Mouse (Mus musculus): ENCODE data around the gene Gm6034. TPM values are rescaled to one million over a fixed set of nuclear protein-coding genes. Genes with fewer than 3 reads are reported as not detected.
"Not testable (repeated sequence)": the region's sequence is repeated elsewhere in the genome, so short reads cannot be mapped to it uniquely, and the experiment has no call there.

Gene Gm6034
- polyA plus RNA-seq, 1 experiment from 2014 or later = not detected

DNA sequence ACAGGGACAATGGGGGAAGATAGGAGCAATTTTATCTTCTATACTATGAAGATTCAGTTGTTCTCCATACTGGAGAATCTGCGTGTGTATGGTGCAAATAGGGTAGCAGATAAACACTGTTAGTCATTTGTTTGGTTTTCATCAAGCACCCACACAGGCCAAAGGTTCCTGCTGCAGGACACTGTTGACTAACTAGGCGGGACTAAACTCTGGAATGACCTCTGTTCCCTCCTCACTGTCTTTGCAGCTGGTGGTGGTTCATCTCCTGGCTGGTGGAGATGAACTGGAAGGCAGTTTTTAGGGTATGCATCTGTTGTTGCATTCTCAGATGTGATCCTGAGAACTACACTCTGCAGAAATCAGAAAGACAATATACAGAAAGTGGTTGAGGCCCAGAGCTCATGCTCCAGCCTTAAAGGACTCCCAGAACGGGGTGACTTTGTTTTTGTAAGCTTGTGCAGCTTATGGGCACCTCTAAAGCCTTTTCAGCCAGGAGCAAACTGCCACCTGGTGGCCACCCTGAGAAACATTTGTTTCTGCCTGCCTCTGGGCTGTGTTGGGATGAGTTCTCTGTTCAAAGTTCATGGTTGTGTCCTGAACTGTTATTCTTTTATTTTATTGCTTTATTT lies 7.6 kb upstream of the Gm6034 start:
- H3K36me3 ChIP-seq (ENCODE audit: insufficient read depth, low read length); H3K4me1 ChIP-seq (ENCODE audit: insufficient read depth, low read depth, low read length); H3K27ac ChIP-seq (ENCODE audit: low read length); H3K9me3 ChIP-seq (ENCODE audit: low read length); H3K27me3 ChIP-seq (replicated peaks; ENCODE audit: insufficient read depth, low read length); H3K4me3 ChIP-seq (ENCODE audit: low read depth, low read length); H3K9ac ChIP-seq (replicated peaks; ENCODE audit: low read depth); H3K4me2 ChIP-seq (replicated peaks; ENCODE audit: low read depth, low read length): not testable (repeated sequence)
- TF ChIP-seq CTCF (IDR thresholded peaks at IDR 0.05) = peak; percentile 66
- WGBS = 27% methylated on average over 3 of the region's 3 CpGs
- DNase-seq (ENCODE audit: low spot score) (peak; percentile 69), ATAC-seq (peak; percentile 47)

DNA sequence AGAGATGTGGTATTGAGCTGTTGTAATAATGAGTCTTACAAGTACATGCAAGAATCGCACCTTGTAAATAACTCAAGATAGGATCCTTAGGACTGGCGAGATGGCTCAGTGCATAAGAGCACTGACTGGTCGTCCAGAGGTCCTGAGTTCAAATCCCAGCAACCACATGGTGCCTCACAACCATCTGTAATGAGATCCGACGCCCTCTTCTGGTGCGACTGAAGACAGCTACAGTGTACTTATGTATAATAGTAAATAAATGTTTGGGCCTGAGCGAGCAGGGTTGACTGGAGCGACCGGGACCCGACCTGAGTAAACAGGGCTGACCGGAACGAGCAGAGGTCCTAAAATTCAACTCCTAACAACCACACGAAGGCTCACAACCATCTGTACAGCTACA lies 6.6 kb upstream of the Gm6034 start:
- not testable (repeated sequence) for H3K4me1 ChIP-seq (ENCODE audit: insufficient read depth, low read depth, low read length); H3K4me3 ChIP-seq (ENCODE audit: low read depth, low read length); DNase-seq (ENCODE audit: low spot score); H3K27ac ChIP-seq (ENCODE audit: low read length); H3K9me3 ChIP-seq (ENCODE audit: low read length); H3K36me3 ChIP-seq (ENCODE audit: insufficient read depth, low read length); H3K9ac ChIP-seq (replicated peaks; ENCODE audit: low read depth); ATAC-seq; H3K4me2 ChIP-seq (replicated peaks; ENCODE audit: low read depth, low read length); H3K27me3 ChIP-seq (replicated peaks; ENCODE audit: insufficient read depth, low read length)
- WGBS = 76% methylated on average over 13 of the region's 13 CpGs

DNA sequence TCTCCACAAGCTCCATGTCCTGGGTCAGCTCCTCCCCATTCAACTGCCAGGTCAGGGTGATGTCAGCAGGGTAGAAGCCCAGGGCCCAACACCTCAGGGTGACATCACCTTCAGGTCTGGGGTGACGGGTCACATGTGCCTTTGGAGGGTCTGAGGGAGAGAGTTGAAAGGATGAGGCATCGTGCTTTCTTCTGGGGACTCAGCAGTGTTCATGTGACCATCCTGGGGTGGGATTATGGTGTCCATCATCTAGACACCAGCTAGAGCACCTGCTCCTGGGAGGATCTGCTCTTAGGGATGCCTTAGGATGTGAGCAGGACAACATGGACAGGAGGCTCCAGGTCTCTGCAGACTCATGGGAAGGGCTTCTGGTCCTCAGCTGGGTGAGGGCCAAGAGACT lies 2.2 kb upstream of the Gm6034 start:
- ATAC-seq = not testable (repeated sequence)

DNA sequence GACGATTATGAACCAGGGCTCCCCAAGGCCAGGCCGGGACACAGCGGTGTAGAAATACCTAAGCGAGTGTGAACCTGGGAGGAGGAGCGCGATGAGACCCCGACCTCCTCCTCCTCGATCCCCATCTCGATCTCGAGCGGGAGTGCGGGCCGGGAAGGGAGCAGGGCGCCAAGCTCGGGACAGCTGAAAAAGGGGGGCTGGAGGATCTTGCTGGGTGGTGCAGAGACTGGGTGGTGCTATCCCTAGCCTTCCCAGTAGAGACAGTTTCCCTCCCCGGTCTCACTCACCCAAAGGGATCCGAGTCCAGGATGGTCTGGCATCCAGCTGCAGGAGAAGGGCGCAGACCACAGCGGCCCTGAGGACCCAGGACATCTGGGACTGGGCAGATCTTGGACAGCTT lies 706 bp upstream of the Gm6034 start:
- WGBS = 0% methylated on average over 14 of the region's 19 CpGs
- Histone ChIP-seq H3K4me3 (ENCODE audit: low read depth, low read length) (peak overlapping the region; percentile 35), H3K4me2 (replicated peaks; ENCODE audit: low read depth, low read length) (peak overlapping the region; percentile 58), H3K9ac (replicated peaks; ENCODE audit: low read depth) (peak overlapping the region; percentile 29; the same call in 1 of the 2 replicates)
- H3K4me1 ChIP-seq (ENCODE audit: insufficient read depth, low read depth, low read length); H3K27me3 ChIP-seq (replicated peaks; ENCODE audit: insufficient read depth, low read length); H3K9me3 ChIP-seq (ENCODE audit: low read length); H3K27ac ChIP-seq (ENCODE audit: low read length); H3K36me3 ChIP-seq (ENCODE audit: insufficient read depth, low read length): not testable (repeated sequence)
- peak; percentile 73 for ATAC-seq
- DNase-seq (ENCODE audit: low spot score) = peak; percentile 21

More for the DNA sequence above, 2.2 kb upstream of the Gm6034 start:
- not testable (repeated sequence) for H3K4me3 ChIP-seq (ENCODE audit: low read depth, low read length); H3K4me1 ChIP-seq (ENCODE audit: insufficient read depth, low read depth, low read length); H3K4me2 ChIP-seq (replicated peaks; ENCODE audit: low read depth, low read length); H3K9me3 ChIP-seq (ENCODE audit: low read length); H3K27ac ChIP-seq (ENCODE audit: low read length); DNase-seq (ENCODE audit: low spot score); H3K9ac ChIP-seq (replicated peaks; ENCODE audit: low read depth); H3K27me3 ChIP-seq (replicated peaks; ENCODE audit: insufficient read depth, low read length); H3K36me3 ChIP-seq (ENCODE audit: insufficient read depth, low read length)
- WGBS = 83% methylated on average over 2 of the region's 2 CpGs

DNA sequence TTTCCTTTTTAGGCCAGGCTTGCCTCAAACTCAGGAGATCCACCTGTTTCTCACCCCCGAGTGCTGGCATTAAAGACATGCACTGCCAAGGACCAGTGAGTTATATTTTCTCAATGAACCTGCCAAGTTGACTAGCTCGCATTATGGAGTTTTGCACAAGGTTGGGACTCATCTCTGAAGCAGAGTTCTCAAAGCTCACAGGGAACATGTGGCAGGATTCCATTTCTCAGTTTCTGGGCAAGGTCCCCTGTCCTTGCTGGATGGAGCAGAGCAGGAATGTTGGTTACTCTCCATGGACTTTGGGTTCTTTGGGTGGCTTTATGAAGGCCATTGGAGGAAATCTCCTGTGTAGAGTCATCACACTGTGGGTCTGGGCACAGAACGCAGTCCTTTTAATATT lies 525 bp downstream of the Gm6034 start:
- peaks cover 5% of the 10 kb centered on the region; the same call in 1 of the 2 replicates for H3K4me1 ChIP-seq (ENCODE audit: insufficient read depth, low read depth, low read length)
- TF ChIP-seq CTCF (IDR thresholded peaks at IDR 0.05) (no peak), EP300 (IDR thresholded peaks at IDR 0.05) (0 out of 2 replicates have a peak, but pooled peaks have one; percentile 0)
- ATAC-seq = no peak
- H3K4me2 ChIP-seq (replicated peaks; ENCODE audit: low read depth, low read length) = peak overlapping the region; percentile 58
- H3K27me3 ChIP-seq (replicated peaks; ENCODE audit: insufficient read depth, low read length) = no peaks in the 10 kb centered on the region
- H3K27ac ChIP-seq (ENCODE audit: low read length) = peak overlapping the region; percentile 62; the same call in 1 of the 2 replicates
- DNase-seq (ENCODE audit: low spot score) = no peak
- H3K9me3 ChIP-seq (ENCODE audit: low read length) = no peaks in the 10 kb centered on the region
- WGBS = 76% methylated on average over 3 of the region's 3 CpGs
- H3K36me3 ChIP-seq (ENCODE audit: insufficient read depth, low read length) = no peaks in the 10 kb centered on the region
- no peak overlapping the region; the same call in 1 of the 2 replicates for H3K9ac ChIP-seq (replicated peaks; ENCODE audit: low read depth)
- peak overlapping the region; percentile 37 for H3K4me3 ChIP-seq (ENCODE audit: low read depth, low read length)

DNA sequence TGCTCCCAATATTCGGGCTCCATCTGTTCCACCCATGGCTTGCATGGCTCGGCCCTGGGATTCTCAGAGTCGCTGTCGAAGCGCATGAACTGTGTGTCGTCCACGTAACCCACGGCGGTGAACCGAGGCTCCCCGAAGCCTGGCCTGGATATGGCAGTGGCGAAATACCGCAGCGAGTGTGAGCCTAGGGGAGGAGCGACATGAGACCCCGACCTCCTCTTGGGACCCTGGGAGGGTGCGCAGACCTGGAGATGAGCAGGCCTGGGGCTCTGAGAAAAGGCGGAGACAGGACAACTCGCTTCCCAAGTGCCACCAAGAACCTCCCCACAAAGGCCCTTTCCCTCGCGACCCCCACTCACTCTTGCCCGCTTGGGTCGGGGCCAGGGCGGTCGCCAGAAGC lies 15.2 kb downstream of the Gm6034 start:
- H3K27me3 ChIP-seq (replicated peaks; ENCODE audit: insufficient read depth, low read length); ATAC-seq; H3K4me3 ChIP-seq (ENCODE audit: low read depth, low read length): not testable (repeated sequence)

DNA sequence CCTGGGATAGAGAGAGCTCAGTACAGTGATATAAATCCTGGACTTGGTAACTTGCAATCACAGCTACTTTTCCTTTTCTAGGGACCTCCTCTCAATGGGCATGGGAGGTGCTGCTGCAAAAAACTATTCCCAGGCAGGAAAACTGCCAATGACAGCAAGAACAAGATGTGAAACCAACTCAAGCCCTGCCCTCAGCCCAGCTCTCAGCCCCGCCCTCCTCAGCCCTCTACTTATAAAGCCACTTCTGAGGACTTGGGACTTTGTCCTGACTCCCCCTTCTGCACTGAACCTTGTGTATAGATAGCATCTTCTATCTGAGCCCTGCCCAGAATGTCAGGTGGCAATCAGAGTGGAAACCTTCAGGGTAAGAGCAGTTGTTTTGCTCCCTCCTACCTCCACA lies 15.6 kb downstream of the Gm6034 start, which contains the start of gene Gm11127:
Gene Gm11127 (minus strand): TSS at position 10 of the 400 bp plus-strand sequence.
- not testable (repeated sequence) for ATAC-seq; H3K9ac ChIP-seq (replicated peaks; ENCODE audit: low read depth)

More for the DNA sequence above, 15.2 kb downstream of the Gm6034 start:
- not testable (repeated sequence) for H3K4me2 ChIP-seq (replicated peaks; ENCODE audit: low read depth, low read length); DNase-seq (ENCODE audit: low spot score); H3K27ac ChIP-seq (ENCODE audit: low read length); H3K9me3 ChIP-seq (ENCODE audit: low read length); H3K4me1 ChIP-seq (ENCODE audit: insufficient read depth, low read depth, low read length); H3K36me3 ChIP-seq (ENCODE audit: insufficient read depth, low read length); H3K9ac ChIP-seq (replicated peaks; ENCODE audit: low read depth)
- WGBS = 89% methylated on average over 22 of the region's 25 CpGs

More for the DNA sequence above, 15.6 kb downstream of the Gm6034 start, which contains the start of gene Gm11127:
- not testable (repeated sequence) for H3K4me3 ChIP-seq (ENCODE audit: low read depth, low read length); DNase-seq (ENCODE audit: low spot score); H3K27me3 ChIP-seq (replicated peaks; ENCODE audit: insufficient read depth, low read length); H3K4me2 ChIP-seq (replicated peaks; ENCODE audit: low read depth, low read length); H3K4me1 ChIP-seq (ENCODE audit: insufficient read depth, low read depth, low read length); H3K36me3 ChIP-seq (ENCODE audit: insufficient read depth, low read length); H3K9me3 ChIP-seq (ENCODE audit: low read length); H3K27ac ChIP-seq (ENCODE audit: low read length)
- 45% methylated on average over 1 of the region's 1 CpGs for WGBS

All from lung, postnatal 0 days (tissue).